Mouse (Mus musculus): ENCODE data around the gene Als2. TPM values are rescaled to one million over a fixed set of nuclear protein-coding genes. Genes with fewer than 3 reads are reported as not detected.

The Als2 gene
- total and polyA plus RNA-seq, 2 experiments from 2014 or later = 11.6 to 32.8 TPM

DNA sequence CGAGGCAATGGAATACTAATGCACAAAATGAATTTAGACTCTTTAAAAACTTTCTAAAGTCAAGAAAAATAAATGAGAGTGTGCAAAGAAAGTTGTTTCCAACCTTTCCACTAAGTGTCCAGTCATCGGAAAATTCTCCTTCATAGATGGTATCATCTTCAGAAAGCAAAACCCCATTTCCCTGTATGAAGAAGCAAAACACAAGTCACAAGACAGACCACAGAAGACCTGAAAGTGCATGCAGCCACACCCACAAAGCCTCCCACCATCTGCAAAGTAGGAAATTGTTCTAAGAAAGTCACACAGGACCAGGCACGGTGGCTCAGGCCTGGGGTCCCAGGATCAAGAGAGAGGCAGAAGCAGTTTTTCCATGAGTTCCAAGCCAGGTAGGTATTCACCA is 57.0 kb downstream of the Als2 start:
- Histone ChIP-seq H3K9me3 (ENCODE audit: low read length) (no peaks in the 10 kb centered on the region), H3K4me3 (ENCODE audit: low read length) (no peak overlapping the region), H3K4me2 (ENCODE audit: low read depth, low read length) (no peak overlapping the region), H3K4me1 (ENCODE audit: insufficient read depth, low read length) (no peaks in the 10 kb centered on the region), H3K27ac (no peak overlapping the region), H3K36me3 (ENCODE audit: insufficient read depth, low read length) (peaks cover 51% of the 10 kb centered on the region), H3K9ac (replicated peaks; ENCODE audit: low read length) (no peak overlapping the region), H3K27me3 (ENCODE audit: insufficient read depth, low read length) (no peaks in the 10 kb centered on the region)
- WGBS = 97% methylated on average over 3 of the region's 3 CpGs
- no peak for TF ChIP-seq CTCF (IDR thresholded peaks at IDR 0.05; ENCODE audit: low read depth)
- ATAC-seq = no peak
- no peak for DNase-seq (ENCODE audit: low spot score)

GRCm38 (mm10) chr1:59178401-59178800 is 58.6 kb downstream of the Als2 start:
- no peak for TF ChIP-seq CTCF (IDR thresholded peaks at IDR 0.05; ENCODE audit: low read depth)
- 91% methylated on average over 10 of the region's 10 CpGs for WGBS
- Histone ChIP-seq H3K4me3 (ENCODE audit: low read length) (no peak overlapping the region), H3K4me1 (ENCODE audit: insufficient read depth, low read length) (no peaks in the 10 kb centered on the region), H3K36me3 (ENCODE audit: insufficient read depth, low read length) (peaks cover 45% of the 10 kb centered on the region), H3K27ac (no peak overlapping the region), H3K4me2 (ENCODE audit: low read depth, low read length) (no peak overlapping the region), H3K27me3 (ENCODE audit: insufficient read depth, low read length) (no peaks in the 10 kb centered on the region), H3K9ac (replicated peaks; ENCODE audit: low read length) (no peak overlapping the region), H3K9me3 (ENCODE audit: low read length) (no peaks in the 10 kb centered on the region)
- ATAC-seq = no peak
- no peak for DNase-seq (ENCODE audit: low spot score)

DNA sequence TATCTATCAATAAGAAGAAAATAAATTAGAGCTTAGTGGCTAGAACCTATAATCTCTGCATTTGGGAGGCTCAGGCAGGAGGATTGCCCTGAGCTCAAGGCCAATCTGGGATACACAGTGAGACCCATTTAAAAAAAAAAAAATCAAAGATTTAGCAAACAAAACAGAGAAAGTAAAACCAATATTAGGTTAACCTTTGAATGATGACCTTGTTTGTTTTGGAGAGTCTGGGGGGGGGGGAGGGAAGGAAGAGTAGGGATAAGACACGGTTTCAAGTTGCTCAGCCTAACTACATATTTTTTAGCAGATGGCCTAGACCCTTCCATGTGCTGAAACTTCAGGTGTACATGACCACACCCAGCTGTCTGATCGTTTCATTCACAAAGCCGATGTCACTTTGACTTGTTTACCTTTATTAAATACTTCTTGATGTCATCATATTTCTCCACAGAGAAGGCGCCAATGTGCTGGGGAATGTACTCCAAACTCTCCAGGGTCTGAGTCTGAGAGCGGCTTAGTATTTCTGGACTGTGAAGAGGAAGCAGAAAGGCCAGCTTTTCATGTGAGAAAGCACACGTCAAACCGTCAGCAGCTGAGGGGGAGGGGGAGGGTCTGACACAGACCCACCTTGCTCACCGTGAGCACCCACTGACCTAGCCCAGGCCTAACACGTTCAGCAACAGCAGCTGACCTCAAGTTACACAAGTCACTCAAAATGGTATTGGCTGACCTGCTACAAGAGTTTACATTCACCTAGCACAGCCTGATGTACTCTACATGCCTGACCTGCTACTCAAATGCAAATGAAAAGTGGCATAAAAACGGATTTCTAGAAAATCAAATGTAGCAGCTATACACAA is 62.3 kb downstream of the Als2 start:
- TF ChIP-seq CTCF (IDR thresholded peaks at IDR 0.05; ENCODE audit: low read depth) = no peak
- Histone ChIP-seq H3K36me3 (ENCODE audit: insufficient read depth, low read length) (peaks cover 39% of the 10 kb centered on the region), H3K4me3 (ENCODE audit: low read length) (no peak overlapping the region), H3K4me1 (ENCODE audit: insufficient read depth, low read length) (no peaks in the 10 kb centered on the region), H3K9ac (replicated peaks; ENCODE audit: low read length) (no peak overlapping the region), H3K27ac (no peak overlapping the region), H3K9me3 (ENCODE audit: low read length) (no peaks in the 10 kb centered on the region), H3K27me3 (ENCODE audit: insufficient read depth, low read length) (no peaks in the 10 kb centered on the region), H3K4me2 (ENCODE audit: low read depth, low read length) (no peak overlapping the region)
- DNase-seq (ENCODE audit: low spot score) = no peak
- no peak for ATAC-seq
- whole genome bisulfite sequencing = 81% methylated on average over 10 of the region's 10 CpGs

- no peak for TF ChIP-seq CTCF (IDR thresholded peaks at IDR 0.05; ENCODE audit: low read depth)
- no peak overlapping the region for H3K9ac ChIP-seq (replicated peaks; ENCODE audit: low read length)
- no peak for ATAC-seq
- no peak overlapping the region for H3K4me3 ChIP-seq (ENCODE audit: low read length)
- H3K27ac ChIP-seq = no peak overlapping the region
- H3K9me3 ChIP-seq (ENCODE audit: low read length) = no peaks in the 10 kb centered on the region
- peaks cover 31% of the 10 kb centered on the region for H3K36me3 ChIP-seq (ENCODE audit: insufficient read depth, low read length)
- no peaks in the 10 kb centered on the region for H3K4me1 ChIP-seq (ENCODE audit: insufficient read depth, low read length)
- no peak for DNase-seq (ENCODE audit: low spot score)
- 92% methylated on average over 5 of the region's 5 CpGs for WGBS
- H3K4me2 ChIP-seq (ENCODE audit: low read depth, low read length) = no peak overlapping the region
- no peaks in the 10 kb centered on the region for H3K27me3 ChIP-seq (ENCODE audit: insufficient read depth, low read length)
Measured at GRCm38 (mm10) chr1:59173023-59173422, 64.0 kb downstream of the Als2 start.

- no peak overlapping the region for H3K4me2 ChIP-seq (ENCODE audit: low read depth, low read length)
- no peak overlapping the region for H3K27ac ChIP-seq
- no peaks in the 10 kb centered on the region for H3K4me1 ChIP-seq (ENCODE audit: insufficient read depth, low read length)
- no peak for ATAC-seq
- H3K9ac ChIP-seq (replicated peaks; ENCODE audit: low read length) = no peak overlapping the region
- WGBS = 87% methylated on average over 5 of the region's 5 CpGs
- TF ChIP-seq CTCF (IDR thresholded peaks at IDR 0.05; ENCODE audit: low read depth) = no peak
- no peak overlapping the region for H3K4me3 ChIP-seq (ENCODE audit: low read length)
- H3K27me3 ChIP-seq (ENCODE audit: insufficient read depth, low read length) = no peaks in the 10 kb centered on the region
- peaks cover 37% of the 10 kb centered on the region for H3K36me3 ChIP-seq (ENCODE audit: insufficient read depth, low read length)
- no peak for DNase-seq (ENCODE audit: low spot score)
- H3K9me3 ChIP-seq (ENCODE audit: low read length) = no peaks in the 10 kb centered on the region
Measured at GRCm38 (mm10) chr1:59171875-59172274, 65.2 kb downstream of the Als2 start.

- H3K9me3 ChIP-seq (ENCODE audit: low read length) = no peaks in the 10 kb centered on the region
- no peak overlapping the region for H3K4me2 ChIP-seq (ENCODE audit: low read depth, low read length)
- peaks cover 44% of the 10 kb centered on the region for H3K36me3 ChIP-seq (ENCODE audit: insufficient read depth, low read length)
- H3K4me3 ChIP-seq (ENCODE audit: low read length) = no peak overlapping the region
- no peak overlapping the region for H3K27ac ChIP-seq
- no peaks in the 10 kb centered on the region for H3K27me3 ChIP-seq (ENCODE audit: insufficient read depth, low read length)
- TF ChIP-seq CTCF (IDR thresholded peaks at IDR 0.05; ENCODE audit: low read depth) = no peak
- WGBS = 81% methylated on average over 8 of the region's 8 CpGs
- no peak overlapping the region for H3K9ac ChIP-seq (replicated peaks; ENCODE audit: low read length)
- no peak for ATAC-seq
- DNase-seq (ENCODE audit: low spot score) = no peak
- H3K4me1 ChIP-seq (ENCODE audit: insufficient read depth, low read length) = no peaks in the 10 kb centered on the region
Measured at GRCm38 (mm10) chr1:59170290-59170689, 66.7 kb downstream of the Als2 start.

GRCm38 (mm10) chr1:59169586-59169985 is 67.4 kb downstream of the Als2 start:
- no peak overlapping the region for H3K27ac ChIP-seq
- H3K9ac ChIP-seq (replicated peaks; ENCODE audit: low read length) = no peak overlapping the region
- no peaks in the 10 kb centered on the region for H3K27me3 ChIP-seq (ENCODE audit: insufficient read depth, low read length)
- TF ChIP-seq CTCF (IDR thresholded peaks at IDR 0.05; ENCODE audit: low read depth) = no peak
- H3K36me3 ChIP-seq (ENCODE audit: insufficient read depth, low read length) = peaks cover 44% of the 10 kb centered on the region
- WGBS = 84% methylated on average over 6 of the region's 6 CpGs
- H3K9me3 ChIP-seq (ENCODE audit: low read length) = no peaks in the 10 kb centered on the region
- ATAC-seq = no peak
- H3K4me2 ChIP-seq (ENCODE audit: low read depth, low read length) = no peak overlapping the region
- H3K4me3 ChIP-seq (ENCODE audit: low read length) = no peak overlapping the region
- no peaks in the 10 kb centered on the region for H3K4me1 ChIP-seq (ENCODE audit: insufficient read depth, low read length)
- DNase-seq (ENCODE audit: low spot score) = no peak
